Mouse (Mus musculus): ENCODE measurements around the gene N4bp1. TPM values are rescaled to one million over a fixed set of nuclear protein-coding genes. Genes with fewer than 3 reads are reported as not detected.

Gene N4bp1
- 10 to 100 TPM; 36.7 to 46.5 (median 44.0) TPM for total RNA-seq (2022)

DNA sequence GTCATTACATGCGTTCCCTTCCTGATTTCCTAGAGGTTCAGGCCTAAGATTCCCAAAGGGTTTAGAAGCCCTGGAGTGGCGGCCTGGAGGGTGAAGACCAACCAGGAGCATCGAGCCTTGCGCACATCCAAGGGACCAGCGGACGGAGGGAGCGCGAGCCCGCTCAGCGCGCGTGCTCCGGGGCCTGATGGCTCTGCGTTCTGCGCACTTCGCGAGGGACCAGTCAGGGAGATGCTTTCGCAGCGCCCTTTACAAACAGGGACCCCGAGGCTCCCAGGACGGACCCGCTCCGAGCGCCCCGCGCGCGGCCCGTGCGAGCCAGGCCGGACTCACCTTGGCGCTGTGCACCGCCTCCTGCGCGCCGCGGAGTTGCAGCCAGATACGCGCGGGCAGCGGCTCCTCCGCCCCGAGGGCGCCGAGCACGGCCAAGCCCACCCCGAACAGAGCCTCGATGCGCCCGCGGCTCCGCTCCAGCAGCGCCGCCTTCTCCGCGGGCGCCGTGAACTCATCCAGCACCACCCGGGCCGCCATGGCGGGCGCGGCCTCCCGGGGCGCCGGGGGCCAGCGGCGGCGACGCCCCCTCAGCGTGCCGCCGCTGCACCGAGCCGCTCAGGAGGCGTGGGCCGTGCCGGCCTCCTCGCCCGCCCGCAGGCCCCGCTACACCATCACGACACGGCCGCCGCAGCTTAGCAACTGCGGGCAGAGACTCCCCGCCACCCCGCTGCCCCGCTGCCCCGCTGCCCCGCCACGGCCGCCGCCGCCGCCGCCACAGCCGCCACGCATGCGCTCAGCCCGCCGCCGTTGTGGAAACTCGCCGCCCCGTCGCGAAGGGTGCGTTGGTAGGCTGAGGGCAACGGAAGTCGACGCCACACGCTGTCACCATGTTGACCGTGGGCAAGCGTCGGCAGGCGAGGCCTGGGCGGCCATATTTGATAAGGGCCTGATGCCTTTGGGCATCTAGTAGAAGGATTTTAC is at the start of gene N4bp1:
N4bp1 (minus strand) TSS at position 770 of the 975 bp plus-strand sequence.
- peak; percentile 89 to 91 for DNase-seq (ENCODE audit: low spot score in 2 of 2)

- DNase-seq (ENCODE audit: low spot score in 2 of 2), result no peak
Observed at GRCm38 (mm10) chr8:86934841-86935240, 49.8 kb upstream of the N4bp1 start.

- no peak for DNase-seq (ENCODE audit: low spot score in 2 of 2)
Observed at GRCm38 (mm10) chr8:86934393-86934792, 49.3 kb upstream of the N4bp1 start.

GRCm38 (mm10) chr8:86933898-86934297 is 48.8 kb upstream of the N4bp1 start:
- peak; percentile 41 to 71 for DNase-seq (ENCODE audit: low spot score in 2 of 2)

- DNase-seq (ENCODE audit: low spot score in 2 of 2), result no peak
Observed at GRCm38 (mm10) chr8:86926237-86926636, 41.2 kb upstream of the N4bp1 start.

DNA sequence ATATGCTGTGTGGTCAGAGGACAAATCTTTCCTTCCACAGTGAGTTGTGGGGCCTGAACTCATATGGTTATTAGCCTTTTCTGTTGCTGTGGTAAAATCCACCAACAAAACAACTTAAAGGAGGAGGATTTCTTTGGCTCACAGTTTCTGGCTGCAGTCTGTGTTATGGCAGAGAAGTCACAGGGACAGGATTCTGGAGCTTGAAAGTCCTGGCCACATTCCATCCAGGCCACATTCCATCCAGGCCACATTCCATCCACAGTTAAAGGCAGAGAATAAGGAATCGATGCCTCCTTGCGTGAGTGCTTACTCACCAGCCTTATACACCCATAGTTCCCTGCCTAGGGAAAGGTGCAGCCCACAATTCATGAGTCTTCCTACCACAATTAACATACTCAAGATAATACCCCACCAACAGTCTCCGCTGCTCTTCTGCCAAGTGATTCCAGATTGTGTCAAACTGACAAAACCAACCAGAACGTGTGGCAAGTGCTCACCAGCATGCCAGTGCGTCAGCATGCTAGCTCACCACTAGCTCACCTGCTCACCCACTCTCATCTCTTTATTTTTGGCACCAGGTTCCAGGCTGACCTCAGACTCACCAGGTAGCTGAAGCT is 38.3 kb upstream of the N4bp1 start:
- no peak for DNase-seq (ENCODE audit: low spot score in 2 of 2)

- no peak for DNase-seq (ENCODE audit: low spot score in 2 of 2)
Observed at GRCm38 (mm10) chr8:86922673-86923072, 37.6 kb upstream of the N4bp1 start.

DNA sequence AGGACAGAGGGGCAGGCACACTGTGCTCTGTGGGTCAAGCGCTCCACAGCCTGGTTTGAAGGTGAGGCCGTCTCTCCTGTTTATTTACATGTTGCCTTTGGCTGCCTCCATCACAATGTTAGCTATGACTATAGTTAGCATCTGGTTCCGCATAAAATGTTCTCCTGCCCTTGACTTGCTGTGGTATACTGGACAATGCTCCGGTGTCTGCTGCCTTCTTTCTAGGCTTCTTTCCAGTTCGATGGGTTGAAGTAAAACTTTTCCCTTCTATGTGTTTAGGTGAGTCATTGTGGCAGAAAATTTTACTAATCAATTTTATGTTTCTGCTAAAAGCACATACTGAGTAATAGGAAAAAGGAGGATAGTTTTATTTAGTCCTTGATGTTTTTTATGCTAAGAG is 37.1 kb upstream of the N4bp1 start:
- DNase-seq (ENCODE audit: low spot score in 2 of 2), result no peak

GRCm38 (mm10) chr8:86920996-86921395 is 35.9 kb upstream of the N4bp1 start:
- DNase-seq (ENCODE audit: low spot score in 2 of 2), result no peak

GRCm38 (mm10) chr8:86920455-86920854 is 35.4 kb upstream of the N4bp1 start:
- no peak for DNase-seq (ENCODE audit: low spot score in 2 of 2)

- DNase-seq (ENCODE audit: low spot score in 2 of 2), result no peak
Observed at GRCm38 (mm10) chr8:86920024-86920423, 35.0 kb upstream of the N4bp1 start.

GRCm38 (mm10) chr8:86919262-86919661 is 34.2 kb upstream of the N4bp1 start:
- no peak for DNase-seq (ENCODE audit: low spot score in 2 of 2)

DNA sequence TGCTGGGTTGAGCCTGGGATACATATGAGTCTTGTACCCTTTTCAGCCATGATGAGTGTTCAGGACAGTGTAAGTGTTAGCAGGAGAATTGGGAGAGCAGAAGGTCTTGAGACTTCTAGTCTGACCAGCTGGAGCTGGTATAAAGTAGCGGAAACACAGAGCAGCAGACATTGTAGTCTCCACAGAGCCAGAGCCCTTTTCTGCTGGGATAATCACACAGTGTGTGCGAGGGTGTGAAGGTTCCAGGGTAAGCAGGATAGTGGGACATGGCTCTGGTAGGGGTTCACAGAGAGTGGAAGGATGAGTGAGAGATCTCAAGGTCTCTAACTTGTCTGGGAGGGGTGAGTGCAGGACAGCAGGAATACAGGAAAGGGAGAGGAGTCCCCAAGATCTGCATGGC is 33.0 kb upstream of the N4bp1 start:
- no peak for DNase-seq (ENCODE audit: low spot score in 2 of 2)

- DNase-seq (ENCODE audit: low spot score in 2 of 2), result no peak
Observed at GRCm38 (mm10) chr8:86917689-86918088, 32.6 kb upstream of the N4bp1 start.

- no peak for DNase-seq (ENCODE audit: low spot score in 2 of 2)
Observed at GRCm38 (mm10) chr8:86916369-86916768, 31.3 kb upstream of the N4bp1 start.

- DNase-seq (ENCODE audit: low spot score in 2 of 2), result no peak
Observed at GRCm38 (mm10) chr8:86911136-86911535, 26.1 kb upstream of the N4bp1 start.

DNA sequence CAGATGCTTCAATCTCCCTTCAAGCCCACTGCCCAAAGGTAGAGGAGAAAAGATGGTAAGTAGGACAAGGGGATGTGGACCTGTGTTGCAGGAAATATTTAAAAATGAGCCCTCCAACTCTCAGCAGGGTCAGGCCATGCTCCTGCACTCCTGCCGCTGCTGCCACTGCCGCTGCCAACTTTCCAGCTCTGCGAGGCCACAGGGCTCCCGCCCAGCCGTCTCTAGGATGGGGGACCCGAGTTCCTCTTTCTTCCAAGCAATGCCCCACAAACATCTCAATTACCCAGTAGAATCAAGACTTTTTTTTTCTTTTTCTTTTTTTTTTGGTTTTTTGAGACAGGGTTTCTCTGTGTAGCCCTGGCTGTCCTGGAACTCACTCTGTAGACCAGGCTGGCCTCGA is 25.2 kb upstream of the N4bp1 start:
- no peak for DNase-seq (ENCODE audit: low spot score in 2 of 2)

- peak; percentile 46 to 88 for DNase-seq (ENCODE audit: low spot score in 2 of 2)
Observed at GRCm38 (mm10) chr8:86908536-86908935, 23.5 kb upstream of the N4bp1 start.

DNA sequence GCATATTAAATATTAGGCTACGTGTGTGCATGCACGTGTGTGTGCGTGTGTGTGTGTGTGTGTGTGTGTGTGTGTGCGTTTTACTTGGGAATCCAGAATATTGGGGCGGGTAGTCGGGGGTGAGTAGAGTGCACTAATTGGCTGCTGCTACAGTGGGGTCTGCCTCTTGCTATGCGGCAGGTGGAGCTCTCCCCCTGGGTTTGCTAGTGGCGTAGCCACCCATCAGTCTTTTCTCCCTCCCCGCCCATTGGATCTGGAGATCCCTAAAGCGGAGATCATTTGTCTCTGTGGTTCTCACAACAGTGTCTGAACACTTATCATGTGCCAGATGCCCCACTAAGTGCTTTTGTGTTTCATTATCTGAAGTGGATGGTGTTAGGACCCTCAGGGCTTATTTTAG is 19.9 kb upstream of the N4bp1 start:
- no peak for DNase-seq (ENCODE audit: low spot score in 2 of 2)

- DNase-seq (ENCODE audit: low spot score in 2 of 2), result peak; percentile 64 to 91
Observed at GRCm38 (mm10) chr8:86903104-86903503, 18.0 kb upstream of the N4bp1 start.

GRCm38 (mm10) chr8:86902656-86903055 is 17.6 kb upstream of the N4bp1 start:
- DNase-seq (ENCODE audit: low spot score in 2 of 2), result no peak

DNA sequence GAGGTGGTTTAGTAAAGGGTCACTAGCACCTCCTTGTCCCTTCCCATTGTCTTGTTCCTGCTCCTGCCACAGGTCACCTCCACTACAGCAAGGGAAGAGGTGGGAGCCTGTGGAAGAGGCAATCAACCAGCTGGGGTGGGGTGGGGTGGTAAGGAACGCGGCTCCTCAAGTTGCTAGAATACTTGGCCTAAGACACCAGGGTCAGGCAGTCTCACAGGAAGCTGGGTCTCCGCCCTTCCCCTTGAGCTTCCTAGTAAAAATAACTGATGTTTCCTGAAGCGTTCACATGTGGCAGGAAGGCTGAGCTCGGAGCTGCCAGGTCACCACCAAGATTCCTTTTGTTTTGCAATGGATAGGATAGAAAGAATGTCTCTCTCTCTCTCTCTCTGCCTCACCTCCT is 16.9 kb upstream of the N4bp1 start:
- no peak for DNase-seq (ENCODE audit: low spot score in 2 of 2)
